Mouse (Mus musculus): ENCODE measurements around the gene Zpbp2. TPM values are rescaled to one million over a fixed set of nuclear protein-coding genes. Genes with fewer than 3 reads are reported as not detected.

The Zpbp2 gene
- polyA plus RNA-seq, 1 experiment = not detected

GRCm38 (mm10) chr11:98583265-98583552, 32.3 kb downstream of the Zpbp2 start:
- no peak overlapping the region for H3ac ChIP-seq (ENCODE audit: control insufficient read depth, insufficient read length, low read depth)
- H3K36me3 ChIP-seq (ENCODE audit: control insufficient read depth, insufficient read depth) = peaks cover 11% of the 10 kb centered on the region
- no peak overlapping the region for H3K4me3 ChIP-seq (ENCODE audit: insufficient read depth, poor library complexity, severe bottlenecking)
- H3K27me3 ChIP-seq (ENCODE audit: control insufficient read depth, insufficient read depth, insufficient read length) = no peaks in the 10 kb centered on the region
- peaks cover 31% of the 10 kb centered on the region for H3K79me2 ChIP-seq (ENCODE audit: control insufficient read depth, insufficient read depth)
- TF ChIP-seq CEBPB (IDR thresholded peaks at IDR 0.05; ENCODE audit: low read depth) (no peak), USF1 (IDR thresholded peaks at IDR 0.05; ENCODE audit: low read depth) (no peak), CTCF (IDR thresholded peaks at IDR 0.05; ENCODE audit: control insufficient read depth, insufficient read depth, insufficient read length) (no peak), MYOG (IDR thresholded peaks at IDR 0.05; ENCODE audit: control insufficient read depth, extremely low read depth, insufficient read length) (no peak), FOSL1 (IDR thresholded peaks at IDR 0.05; ENCODE audit: insufficient read depth, low read length, poor library complexity, severe bottlenecking) (no peak), MAX (IDR thresholded peaks at IDR 0.05) (no peak), MYOD1 (IDR thresholded peaks at IDR 0.05; ENCODE audit: control insufficient read depth, insufficient read length, low read depth) (no peak)
- H3K79me3 ChIP-seq (ENCODE audit: low read depth) = peaks cover 13% of the 10 kb centered on the region

DNA sequence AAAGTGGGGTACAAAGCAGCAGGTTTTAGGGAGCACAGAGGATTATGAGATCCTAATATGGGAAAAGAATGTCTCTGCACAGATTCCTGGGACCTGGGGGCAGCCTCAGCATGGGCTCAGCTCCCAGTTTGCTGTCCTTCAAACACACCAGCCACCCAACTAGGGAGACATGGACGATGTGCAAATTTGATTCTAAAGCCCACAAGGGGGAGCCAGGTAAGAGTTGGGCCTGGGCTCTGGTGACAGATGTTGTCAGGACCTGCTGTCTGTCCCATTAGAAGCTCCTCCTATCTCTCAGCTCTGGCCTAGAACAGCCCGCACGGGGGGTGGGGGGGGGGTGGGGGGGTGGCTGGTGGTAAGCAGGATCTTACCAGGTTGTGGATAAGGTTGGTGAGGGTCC, 32.7 kb downstream of the Zpbp2 start:
- peaks cover 13% of the 10 kb centered on the region for H3K79me3 ChIP-seq (ENCODE audit: low read depth)
- no peak overlapping the region for H3K4me3 ChIP-seq (ENCODE audit: insufficient read depth, poor library complexity, severe bottlenecking)
- peaks cover 31% of the 10 kb centered on the region for H3K79me2 ChIP-seq (ENCODE audit: control insufficient read depth, insufficient read depth)
- H3ac ChIP-seq (ENCODE audit: control insufficient read depth, insufficient read length, low read depth) = no peak overlapping the region
- no peak for TF ChIP-seq USF1 (IDR thresholded peaks at IDR 0.05; ENCODE audit: low read depth)
- TF ChIP-seq MYOG (IDR thresholded peaks at IDR 0.05; ENCODE audit: control insufficient read depth, extremely low read depth, insufficient read length) = no peak
- no peak for TF ChIP-seq MAX (IDR thresholded peaks at IDR 0.05)
- TF ChIP-seq CTCF (IDR thresholded peaks at IDR 0.05; ENCODE audit: control insufficient read depth, insufficient read depth, insufficient read length) = no peak
- TF ChIP-seq FOSL1 (IDR thresholded peaks at IDR 0.05; ENCODE audit: insufficient read depth, low read length, poor library complexity, severe bottlenecking) = no peak
- TF ChIP-seq MYOD1 (IDR thresholded peaks at IDR 0.05; ENCODE audit: control insufficient read depth, insufficient read length, low read depth) = no peak
- TF ChIP-seq CEBPB (IDR thresholded peaks at IDR 0.05; ENCODE audit: low read depth) = no peak
- H3K36me3 ChIP-seq (ENCODE audit: control insufficient read depth, insufficient read depth) = peaks cover 11% of the 10 kb centered on the region
- no peaks in the 10 kb centered on the region for H3K27me3 ChIP-seq (ENCODE audit: control insufficient read depth, insufficient read depth, insufficient read length)

DNA sequence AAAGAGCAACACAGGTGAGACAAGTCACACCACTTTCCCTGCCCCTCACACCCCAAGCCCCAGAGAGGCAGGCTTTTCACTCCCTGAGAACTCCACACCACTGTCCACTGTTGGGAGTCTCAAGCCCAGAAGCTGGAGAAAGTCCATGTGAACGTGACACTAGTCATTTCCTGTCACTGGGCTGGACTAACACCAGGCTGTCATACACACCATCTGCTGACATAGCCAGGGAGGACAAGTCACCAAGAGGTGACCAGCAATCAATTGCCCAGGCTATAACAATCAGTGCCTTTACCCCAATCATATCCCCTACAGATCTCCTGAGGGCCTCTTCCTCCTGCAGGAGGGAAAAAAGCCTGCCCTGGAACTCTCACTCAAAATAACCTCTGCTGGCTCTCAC, 33.2 kb downstream of the Zpbp2 start:
- Histone ChIP-seq H3K4me3 (ENCODE audit: insufficient read depth, poor library complexity, severe bottlenecking) (no peak overlapping the region), H3K79me3 (ENCODE audit: low read depth) (peaks cover 13% of the 10 kb centered on the region), H3K36me3 (ENCODE audit: control insufficient read depth, insufficient read depth) (peaks cover 11% of the 10 kb centered on the region), H3K27me3 (ENCODE audit: control insufficient read depth, insufficient read depth, insufficient read length) (no peaks in the 10 kb centered on the region), H3K79me2 (ENCODE audit: control insufficient read depth, insufficient read depth) (peaks cover 31% of the 10 kb centered on the region), H3ac (ENCODE audit: control insufficient read depth, insufficient read length, low read depth) (no peak overlapping the region)
- TF ChIP-seq MYOG (IDR thresholded peaks at IDR 0.05; ENCODE audit: control insufficient read depth, extremely low read depth, insufficient read length) = no peak
- no peak for TF ChIP-seq CTCF (IDR thresholded peaks at IDR 0.05; ENCODE audit: control insufficient read depth, insufficient read depth, insufficient read length)
- no peak for TF ChIP-seq USF1 (IDR thresholded peaks at IDR 0.05; ENCODE audit: low read depth)
- TF ChIP-seq MYOD1 (IDR thresholded peaks at IDR 0.05; ENCODE audit: control insufficient read depth, insufficient read length, low read depth) = no peak
- no peak for TF ChIP-seq MAX (IDR thresholded peaks at IDR 0.05)
- no peak for TF ChIP-seq FOSL1 (IDR thresholded peaks at IDR 0.05; ENCODE audit: insufficient read depth, low read length, poor library complexity, severe bottlenecking)
- TF ChIP-seq CEBPB (IDR thresholded peaks at IDR 0.05; ENCODE audit: low read depth) = no peak

DNA sequence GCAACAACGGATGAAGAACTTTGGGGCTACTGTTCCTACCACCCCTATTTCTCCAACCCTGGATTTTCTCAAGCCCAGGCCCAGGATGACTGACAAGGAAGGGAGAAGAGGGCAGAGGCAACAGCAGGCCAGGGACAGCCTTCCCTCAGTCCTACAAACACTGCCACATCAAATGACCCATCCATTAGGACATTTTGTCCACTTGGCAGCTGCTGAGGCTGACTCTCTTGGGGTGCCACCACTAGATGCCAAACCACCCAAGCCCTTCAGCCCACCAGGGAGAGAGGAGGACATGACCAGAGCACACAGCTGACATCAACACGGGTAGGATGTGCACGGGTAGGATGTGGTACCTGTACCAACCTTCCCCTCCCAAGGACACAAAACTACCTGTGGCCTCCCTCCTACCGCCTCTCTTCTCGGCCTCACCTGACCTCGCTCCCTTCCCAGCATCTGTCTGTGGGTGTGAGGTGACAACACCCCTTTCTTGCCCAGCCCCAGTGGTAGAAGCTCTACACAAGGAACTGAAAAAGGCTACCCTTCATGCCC, 33.8 kb downstream of the Zpbp2 start:
- H3K79me3 ChIP-seq (ENCODE audit: low read depth) = peaks cover 13% of the 10 kb centered on the region
- H3K36me3 ChIP-seq (ENCODE audit: control insufficient read depth, insufficient read depth) = peaks cover 11% of the 10 kb centered on the region
- H3K27me3 ChIP-seq (ENCODE audit: control insufficient read depth, insufficient read depth, insufficient read length) = no peaks in the 10 kb centered on the region
- peaks cover 31% of the 10 kb centered on the region for H3K79me2 ChIP-seq (ENCODE audit: control insufficient read depth, insufficient read depth)
- H3ac ChIP-seq (ENCODE audit: control insufficient read depth, insufficient read length, low read depth) = no peak overlapping the region
- no peak overlapping the region for H3K4me3 ChIP-seq (ENCODE audit: insufficient read depth, poor library complexity, severe bottlenecking)
- TF ChIP-seq MYOD1 (IDR thresholded peaks at IDR 0.05; ENCODE audit: control insufficient read depth, insufficient read length, low read depth) (no peak), FOSL1 (IDR thresholded peaks at IDR 0.05; ENCODE audit: insufficient read depth, low read length, poor library complexity, severe bottlenecking) (no peak), CEBPB (IDR thresholded peaks at IDR 0.05; ENCODE audit: low read depth) (no peak), MYOG (IDR thresholded peaks at IDR 0.05; ENCODE audit: control insufficient read depth, extremely low read depth, insufficient read length) (no peak), USF1 (IDR thresholded peaks at IDR 0.05; ENCODE audit: low read depth) (no peak), CTCF (IDR thresholded peaks at IDR 0.05; ENCODE audit: control insufficient read depth, insufficient read depth, insufficient read length) (no peak), MAX (IDR thresholded peaks at IDR 0.05) (no peak)

DNA sequence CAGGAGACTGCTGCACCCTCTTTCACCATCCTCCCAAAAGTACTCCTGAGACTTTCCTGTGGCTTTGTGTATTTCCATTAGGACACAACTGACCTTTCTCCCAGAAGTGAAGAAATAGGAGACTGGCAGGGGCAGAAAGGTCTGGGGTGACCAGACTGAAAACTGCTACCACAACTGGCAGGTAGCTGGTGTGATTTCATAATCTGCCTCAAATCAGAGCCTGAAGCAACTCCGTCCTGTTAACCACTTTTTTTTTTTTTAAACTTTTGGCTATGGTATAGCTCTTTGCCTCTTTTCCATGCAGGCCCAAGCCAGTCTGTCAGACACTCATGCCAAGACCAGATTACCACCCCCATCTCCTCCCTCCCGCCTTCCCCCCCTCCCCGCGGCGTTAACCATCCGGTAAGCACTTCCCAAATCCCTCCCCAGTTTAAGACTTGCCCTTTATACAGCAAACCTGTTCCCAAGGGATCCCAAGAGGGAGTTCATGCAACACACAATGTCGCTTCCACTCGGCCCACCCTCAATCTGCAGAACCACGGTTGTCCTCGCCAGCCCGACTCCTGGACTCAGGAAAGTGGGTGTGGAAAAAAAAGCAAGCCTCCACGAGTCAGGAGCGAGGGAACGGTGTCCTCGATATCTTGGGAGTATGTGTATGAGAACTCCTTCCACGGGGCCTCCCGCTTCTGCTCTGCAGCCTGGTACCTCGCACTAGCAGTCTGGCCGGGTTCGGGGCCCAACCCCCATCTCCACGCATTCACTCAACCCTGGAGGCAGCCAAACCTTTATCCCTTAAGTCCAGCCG, 35.4 kb downstream of the Zpbp2 start:
- Histone ChIP-seq H3ac (ENCODE audit: control insufficient read depth, insufficient read length, low read depth) (peak overlapping the region; percentile 89), H3K79me3 (ENCODE audit: low read depth) (peaks cover 13% of the 10 kb centered on the region), H3K79me2 (ENCODE audit: control insufficient read depth, insufficient read depth) (peaks cover 31% of the 10 kb centered on the region), H3K4me3 (ENCODE audit: insufficient read depth, poor library complexity, severe bottlenecking) (peak overlapping the region; percentile 74), H3K27me3 (ENCODE audit: control insufficient read depth, insufficient read depth, insufficient read length) (peaks cover 8% of the 10 kb centered on the region), H3K36me3 (ENCODE audit: control insufficient read depth, insufficient read depth) (peaks cover 11% of the 10 kb centered on the region)
- no peak for TF ChIP-seq MYOD1 (IDR thresholded peaks at IDR 0.05; ENCODE audit: control insufficient read depth, insufficient read length, low read depth)
- TF ChIP-seq CTCF (IDR thresholded peaks at IDR 0.05; ENCODE audit: control insufficient read depth, insufficient read depth, insufficient read length) = no peak
- TF ChIP-seq FOSL1 (IDR thresholded peaks at IDR 0.05; ENCODE audit: insufficient read depth, low read length, poor library complexity, severe bottlenecking) = no peak
- TF ChIP-seq USF1 (IDR thresholded peaks at IDR 0.05; ENCODE audit: low read depth) = no peak
- no peak for TF ChIP-seq MYOG (IDR thresholded peaks at IDR 0.05; ENCODE audit: control insufficient read depth, extremely low read depth, insufficient read length)
- TF ChIP-seq MAX (IDR thresholded peaks at IDR 0.05) = no peak
- TF ChIP-seq CEBPB (IDR thresholded peaks at IDR 0.05; ENCODE audit: low read depth) = no peak

Data from C2C12 (cell line).